Mouse (Mus musculus): ENCODE measurements at regions not wholly inside any gene's neighbourhood (a gene's known extent, or its start where the extent isn't known, plus 50 kb on each side); places are given as distances from the start of the nearest gene placed in this dataset.

DNA sequence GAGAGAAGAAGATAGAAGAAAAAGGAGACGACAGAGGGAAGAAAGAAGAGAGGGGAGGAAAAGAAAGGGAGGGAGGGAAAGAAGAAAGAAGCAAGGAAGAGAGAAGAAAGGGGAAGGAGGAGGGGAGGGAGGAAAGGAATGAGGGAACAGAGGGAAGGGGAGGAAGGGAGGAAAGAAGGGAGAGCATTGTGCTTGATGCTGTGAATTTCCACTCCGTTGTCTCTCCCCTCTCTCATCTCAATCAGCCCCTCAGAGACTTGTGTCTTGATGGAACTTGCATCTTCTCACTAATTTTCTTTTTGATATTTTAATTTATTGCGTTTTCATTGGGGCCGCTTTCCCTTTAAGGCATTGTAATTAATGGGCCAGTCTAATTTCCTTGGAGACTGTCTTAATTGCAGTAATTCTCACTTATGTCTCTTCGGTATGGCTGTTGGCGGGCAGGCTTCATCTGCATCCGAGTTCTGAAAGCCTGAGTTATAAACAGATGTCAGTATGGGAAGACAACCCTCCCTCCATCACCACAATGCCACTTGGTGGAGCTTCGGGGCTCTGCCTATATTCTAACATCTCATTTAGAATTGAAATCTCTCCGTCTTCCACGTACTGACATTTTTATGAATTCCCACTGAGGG, 111.4 kb upstream of the Xylt1 start:
- 80% methylated on average over 10 of the region's 10 CpGs for WGBS
- DNase-seq = no peak
- Histone ChIP-seq H3K79me2 (replicated peaks; ENCODE audit: control insufficient read depth, insufficient read depth, low read length) (no peaks in the 10 kb centered on the region), H3K4me3 (no peak overlapping the region), H3K36me3 (ENCODE audit: control insufficient read depth, insufficient read depth, low read length) (no peaks in the 10 kb centered on the region), H3K27me3 (ENCODE audit: control insufficient read depth, insufficient read depth, low read length) (no peaks in the 10 kb centered on the region), H3K9ac (ENCODE audit: low read depth, low read length) (no peak overlapping the region), H3K27ac (no peak overlapping the region), H3K4me1 (ENCODE audit: control insufficient read depth, insufficient read depth, low read length) (no peaks in the 10 kb centered on the region)
- intact Hi-C loops (cut with DNase I) = no loop called here
- no peak for TF ChIP-seq CTCF (IDR thresholded peaks at IDR 0.05)
- no peak for TF ChIP-seq POLR2A (IDR thresholded peaks at IDR 0.05; ENCODE audit: insufficient read depth, low read depth, low read length)
- TF ChIP-seq EP300 (IDR thresholded peaks at IDR 0.05; ENCODE audit: insufficient read depth, low read depth, low read length) = no peak

DNA sequence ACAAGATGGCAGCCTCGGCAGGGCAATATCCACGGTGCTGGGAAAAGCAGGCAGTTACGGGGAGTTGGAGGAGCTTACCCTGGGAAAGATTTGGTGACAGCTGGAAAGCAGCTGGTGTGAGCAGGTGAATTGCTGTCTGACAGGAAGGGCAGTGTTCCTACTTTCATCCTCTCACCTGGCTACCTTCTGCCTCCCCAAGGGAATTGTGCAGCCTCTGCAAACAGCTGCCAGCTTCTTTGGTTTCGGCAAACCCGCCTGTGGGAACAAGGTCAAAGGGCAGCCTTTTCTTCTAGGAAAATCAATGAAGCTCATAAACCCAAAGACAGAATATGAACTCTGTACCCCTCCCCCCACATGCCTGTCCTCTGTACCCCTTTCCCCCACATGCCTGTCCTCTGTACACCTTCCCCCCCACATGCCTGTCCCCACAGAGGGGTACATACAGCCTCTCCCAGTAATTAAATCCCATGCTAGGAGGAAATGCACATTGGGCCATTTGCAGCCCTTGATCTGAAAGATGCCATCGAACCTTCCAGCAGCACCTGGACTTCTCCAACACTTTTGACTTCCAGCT, 102.3 kb upstream of the Xylt1 start:
- H3K4me1 ChIP-seq (ENCODE audit: control insufficient read depth, insufficient read depth, low read length) = no peaks in the 10 kb centered on the region
- no peak for TF ChIP-seq EP300 (IDR thresholded peaks at IDR 0.05; ENCODE audit: insufficient read depth, low read depth, low read length)
- no peak for TF ChIP-seq CTCF (IDR thresholded peaks at IDR 0.05)
- H3K36me3 ChIP-seq (ENCODE audit: control insufficient read depth, insufficient read depth, low read length) = no peaks in the 10 kb centered on the region
- no peak overlapping the region for H3K9ac ChIP-seq (ENCODE audit: low read depth, low read length)
- intact Hi-C loops (cut with DNase I) = no loop called here
- no peaks in the 10 kb centered on the region for H3K27me3 ChIP-seq (ENCODE audit: control insufficient read depth, insufficient read depth, low read length)
- WGBS = 71% methylated on average over 6 of the region's 6 CpGs
- H3K27ac ChIP-seq = no peak overlapping the region
- H3K4me3 ChIP-seq = no peak overlapping the region
- no peak for DNase-seq
- H3K79me2 ChIP-seq (replicated peaks; ENCODE audit: control insufficient read depth, insufficient read depth, low read length) = no peaks in the 10 kb centered on the region; the same call in 1 of the 2 replicates

DNA sequence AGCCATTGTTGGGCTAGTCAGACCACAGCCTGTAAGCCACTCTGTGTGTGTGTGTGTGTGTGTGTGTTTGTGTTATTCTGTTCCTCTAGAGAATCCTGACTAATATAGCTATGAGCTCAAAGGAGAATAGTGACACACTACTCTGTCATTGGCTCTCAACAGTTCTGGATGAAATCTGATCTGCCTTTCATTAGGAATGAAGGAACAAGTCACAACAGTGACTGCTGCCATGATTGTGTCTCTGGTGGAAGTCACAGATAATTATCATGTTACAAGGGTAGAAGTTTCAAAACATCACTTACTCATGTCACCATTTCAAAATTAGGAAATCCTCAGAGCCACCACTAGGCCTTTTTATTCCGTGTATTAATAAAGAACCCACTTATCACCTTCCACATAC, 98.6 kb upstream of the Xylt1 start:
- DNase-seq = no peak
- intact Hi-C loops (cut with DNase I) = no loop called here
- Histone ChIP-seq H3K9ac (ENCODE audit: low read depth, low read length) (no peak overlapping the region), H3K79me2 (replicated peaks; ENCODE audit: control insufficient read depth, insufficient read depth, low read length) (no peaks in the 10 kb centered on the region; the same call in 1 of the 2 replicates), H3K4me3 (no peak overlapping the region), H3K4me1 (ENCODE audit: control insufficient read depth, insufficient read depth, low read length) (no peaks in the 10 kb centered on the region), H3K27me3 (ENCODE audit: control insufficient read depth, insufficient read depth, low read length) (no peaks in the 10 kb centered on the region), H3K36me3 (ENCODE audit: control insufficient read depth, insufficient read depth, low read length) (no peaks in the 10 kb centered on the region), H3K27ac (no peak overlapping the region)
- TF ChIP-seq CTCF (IDR thresholded peaks at IDR 0.05) = no peak
- no peak for TF ChIP-seq POLR2A (IDR thresholded peaks at IDR 0.05; ENCODE audit: insufficient read depth, low read depth, low read length)
- no peak for TF ChIP-seq EP300 (IDR thresholded peaks at IDR 0.05; ENCODE audit: insufficient read depth, low read depth, low read length)
- WGBS = 75% methylated on average over 1 of the region's 1 CpGs

DNA sequence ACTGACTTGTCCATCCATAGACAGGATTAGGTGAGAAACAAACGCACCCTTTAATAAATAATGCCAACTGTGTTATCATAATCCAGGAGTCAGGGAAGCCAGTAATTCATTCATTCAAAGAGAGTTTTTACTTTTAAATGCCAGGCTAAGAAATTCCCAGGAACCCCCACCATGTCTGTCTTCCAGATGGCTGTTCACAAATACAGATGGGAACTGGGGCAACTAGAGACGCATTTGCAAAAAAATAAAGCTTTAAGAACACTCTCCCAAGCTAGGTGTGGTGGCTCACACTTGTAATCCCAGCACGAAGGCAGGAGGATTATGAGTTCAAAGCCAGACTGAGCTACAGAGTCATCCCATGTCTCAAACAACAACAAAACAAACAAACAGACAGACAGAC, 95.6 kb upstream of the Xylt1 start:
- DNase-seq = no peak
- no peak for TF ChIP-seq POLR2A (IDR thresholded peaks at IDR 0.05; ENCODE audit: insufficient read depth, low read depth, low read length)
- TF ChIP-seq CTCF (IDR thresholded peaks at IDR 0.05) = no peak
- no peak for TF ChIP-seq EP300 (IDR thresholded peaks at IDR 0.05; ENCODE audit: insufficient read depth, low read depth, low read length)
- no peak overlapping the region for H3K27ac ChIP-seq
- no peak overlapping the region for H3K9ac ChIP-seq (ENCODE audit: low read depth, low read length)
- intact Hi-C loops (cut with DNase I) = no loop called here
- no peaks in the 10 kb centered on the region for H3K36me3 ChIP-seq (ENCODE audit: control insufficient read depth, insufficient read depth, low read length)
- no peaks in the 10 kb centered on the region for H3K4me1 ChIP-seq (ENCODE audit: control insufficient read depth, insufficient read depth, low read length)
- WGBS = 74% methylated on average over 3 of the region's 3 CpGs
- no peaks in the 10 kb centered on the region for H3K79me2 ChIP-seq (replicated peaks; ENCODE audit: control insufficient read depth, insufficient read depth, low read length)
- H3K27me3 ChIP-seq (ENCODE audit: control insufficient read depth, insufficient read depth, low read length) = no peaks in the 10 kb centered on the region
- H3K4me3 ChIP-seq = no peak overlapping the region

DNA sequence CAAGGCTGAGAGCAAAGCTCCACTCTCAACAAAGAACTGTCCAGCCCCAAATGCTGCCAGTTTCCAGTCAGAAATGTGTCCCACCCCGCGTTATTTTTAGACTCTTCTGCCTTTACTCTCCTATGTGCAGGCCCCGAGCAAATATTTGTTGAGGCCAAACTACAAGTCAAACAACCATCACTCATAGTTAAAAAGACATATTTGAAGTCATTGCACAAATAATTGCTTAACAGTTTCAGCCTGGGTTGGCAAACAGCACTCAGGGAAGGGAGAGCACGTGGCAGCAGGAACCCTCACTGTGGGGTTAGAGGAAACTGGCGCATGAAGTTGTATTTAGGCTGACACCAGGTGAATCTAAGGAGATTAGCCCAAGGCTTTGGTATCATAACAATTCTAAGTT, 94.8 kb upstream of the Xylt1 start:
- no peaks in the 10 kb centered on the region for H3K79me2 ChIP-seq (replicated peaks; ENCODE audit: control insufficient read depth, insufficient read depth, low read length)
- H3K27ac ChIP-seq = no peak overlapping the region
- no peak for DNase-seq
- H3K27me3 ChIP-seq (ENCODE audit: control insufficient read depth, insufficient read depth, low read length) = no peaks in the 10 kb centered on the region
- no peak overlapping the region for H3K4me3 ChIP-seq
- TF ChIP-seq POLR2A (IDR thresholded peaks at IDR 0.05; ENCODE audit: insufficient read depth, low read depth, low read length) = no peak
- TF ChIP-seq EP300 (IDR thresholded peaks at IDR 0.05; ENCODE audit: insufficient read depth, low read depth, low read length) = no peak
- TF ChIP-seq CTCF (IDR thresholded peaks at IDR 0.05) = no peak
- H3K4me1 ChIP-seq (ENCODE audit: control insufficient read depth, insufficient read depth, low read length) = no peaks in the 10 kb centered on the region
- H3K36me3 ChIP-seq (ENCODE audit: control insufficient read depth, insufficient read depth, low read length) = no peaks in the 10 kb centered on the region
- intact Hi-C loops (cut with DNase I) = no loop called here
- 70% methylated on average over 5 of the region's 5 CpGs for WGBS
- H3K9ac ChIP-seq (ENCODE audit: low read depth, low read length) = no peak overlapping the region

DNA sequence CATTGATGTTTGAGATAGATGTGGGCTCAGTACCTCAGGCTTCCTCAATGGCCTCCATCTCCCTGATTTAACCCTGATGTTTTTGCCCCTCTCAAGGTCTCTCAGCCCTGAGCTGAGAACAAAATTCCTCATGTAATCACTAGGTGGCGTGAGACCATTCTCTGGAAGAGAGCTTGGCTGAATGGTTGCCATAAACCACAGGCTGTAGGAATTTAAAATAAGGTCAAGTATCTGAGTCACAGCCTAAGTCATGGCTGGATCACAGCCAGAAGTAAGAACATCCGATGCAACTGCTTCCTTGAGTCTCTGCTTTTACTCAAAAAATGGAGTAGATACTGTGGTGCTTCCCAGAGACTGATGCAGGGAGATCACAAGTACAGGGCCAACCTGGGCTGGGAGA, 77.1 kb upstream of the Xylt1 start:
- H3K79me2 ChIP-seq (replicated peaks; ENCODE audit: control insufficient read depth, insufficient read depth, low read length) = no peaks in the 10 kb centered on the region
- peak in 1 of 2 experiments; percentile 41 for DNase-seq
- intact Hi-C loops (cut with DNase I) = loop anchor here (2.0 to 10.0 kb wide), 2 partner anchors 73 to 801 kb away; no protein-coding TSS in a partner anchor
- H3K27me3 ChIP-seq (ENCODE audit: control insufficient read depth, insufficient read depth, low read length) = no peaks in the 10 kb centered on the region
- no peaks in the 10 kb centered on the region for H3K36me3 ChIP-seq (ENCODE audit: control insufficient read depth, insufficient read depth, low read length)
- no peak overlapping the region for H3K27ac ChIP-seq
- H3K9ac ChIP-seq (ENCODE audit: low read depth, low read length) = no peak overlapping the region
- no peak overlapping the region for H3K4me3 ChIP-seq
- TF ChIP-seq EP300 (IDR thresholded peaks at IDR 0.05; ENCODE audit: insufficient read depth, low read depth, low read length) = no peak
- peak; percentile 71 for TF ChIP-seq CTCF (IDR thresholded peaks at IDR 0.05)
- WGBS = 14% methylated on average over 2 of the region's 2 CpGs
- H3K4me1 ChIP-seq (ENCODE audit: control insufficient read depth, insufficient read depth, low read length) = no peaks in the 10 kb centered on the region; the same call in 1 of the 2 replicates

Data from heart, adult 2 months (tissue).